Mouse (Mus musculus) heart, embryonic 12.5 days (tissue): ENCODE results near the gene Tamm41. TPM values are rescaled to one million over a fixed set of nuclear protein-coding genes. Genes with fewer than 3 reads are reported as not detected.

Experiments
- ATAC-seq: fragments of 200-750 bp; cut with Nextera tagmentation; 2 replicates; pipeline ENCODE4 v1.8.0; 2017; ENCODE audit warnings: moderate TSS enrichment, moderate library complexity; ENCODE audit not compliant: insufficient number of reproducible peaks, low FRiP score
- H3K27ac ChIP-seq: fragments of 300-500 bp; sonication (generic); 2 replicates; pipeline ENCODE4 v1.5.1; 2016; ENCODE audit warnings: mild to moderate bottlenecking, moderate library complexity; ENCODE audit not compliant: poor library complexity, severe bottlenecking
- H3K27me3 ChIP-seq: fragments of 300-500 bp; sonication (generic); replicated peaks from 2 replicates; pipeline ENCODE4 v1.6.1; 2016; ENCODE audit warnings: mild to moderate bottlenecking, moderate library complexity
- H3K36me3 ChIP-seq: fragments of 300-500 bp; sonication (generic); 2 replicates; pipeline ENCODE4 v1.6.1; 2016; ENCODE audit warnings: mild to moderate bottlenecking, moderate library complexity
- H3K4me1 ChIP-seq: fragments of 300-500 bp; sonication (generic); replicated peaks from 2 replicates; pipeline ENCODE4 v1.6.1; 2016; ENCODE audit warnings: mild to moderate bottlenecking
- H3K4me2 ChIP-seq: fragments of 300-500 bp; sonication (generic); 2 replicates; pipeline ENCODE4 v1.6.1; 2016; ENCODE audit warnings: mild to moderate bottlenecking, moderate library complexity
- H3K4me3 ChIP-seq: fragments of 300-500 bp; sonication (generic); 2 replicates; pipeline ENCODE4 v1.5.1; 2016; ENCODE audit warnings: mild to moderate bottlenecking
- H3K9ac ChIP-seq: fragments of 300-500 bp; sonication (generic); 2 replicates; pipeline ENCODE4 v1.6.1; 2016; ENCODE audit warnings: mild to moderate bottlenecking, moderate library complexity
- H3K9me3 ChIP-seq: fragments of 300-500 bp; sonication (generic); replicated peaks from 2 replicates; pipeline ENCODE4 v1.6.1; 2016; ENCODE audit warnings: mild to moderate bottlenecking, moderate library complexity
- WGBS: fragments of 180-500 bp; shearing (Covaris S2); methylation state at CpG from one replicate; pipeline ENCODE4 v1.1.7; 2016; 5-methylcytosine and 5-hydroxymethylcytosine counted together
- polyA plus RNA-seq: library from polyadenylated mRNA; unstranded; fragments of >200 nt; fragmentation: Nextera tagmentation; extraction: Ambion mirVana; gene quantifications from 2 replicates; pipeline ENCODE4 v1.2.1, GENCODE M21; 2016

The Tamm41 gene
- polyA plus RNA-seq: 36.7 and 37.7 TPM in 2 replicates

DNA sequence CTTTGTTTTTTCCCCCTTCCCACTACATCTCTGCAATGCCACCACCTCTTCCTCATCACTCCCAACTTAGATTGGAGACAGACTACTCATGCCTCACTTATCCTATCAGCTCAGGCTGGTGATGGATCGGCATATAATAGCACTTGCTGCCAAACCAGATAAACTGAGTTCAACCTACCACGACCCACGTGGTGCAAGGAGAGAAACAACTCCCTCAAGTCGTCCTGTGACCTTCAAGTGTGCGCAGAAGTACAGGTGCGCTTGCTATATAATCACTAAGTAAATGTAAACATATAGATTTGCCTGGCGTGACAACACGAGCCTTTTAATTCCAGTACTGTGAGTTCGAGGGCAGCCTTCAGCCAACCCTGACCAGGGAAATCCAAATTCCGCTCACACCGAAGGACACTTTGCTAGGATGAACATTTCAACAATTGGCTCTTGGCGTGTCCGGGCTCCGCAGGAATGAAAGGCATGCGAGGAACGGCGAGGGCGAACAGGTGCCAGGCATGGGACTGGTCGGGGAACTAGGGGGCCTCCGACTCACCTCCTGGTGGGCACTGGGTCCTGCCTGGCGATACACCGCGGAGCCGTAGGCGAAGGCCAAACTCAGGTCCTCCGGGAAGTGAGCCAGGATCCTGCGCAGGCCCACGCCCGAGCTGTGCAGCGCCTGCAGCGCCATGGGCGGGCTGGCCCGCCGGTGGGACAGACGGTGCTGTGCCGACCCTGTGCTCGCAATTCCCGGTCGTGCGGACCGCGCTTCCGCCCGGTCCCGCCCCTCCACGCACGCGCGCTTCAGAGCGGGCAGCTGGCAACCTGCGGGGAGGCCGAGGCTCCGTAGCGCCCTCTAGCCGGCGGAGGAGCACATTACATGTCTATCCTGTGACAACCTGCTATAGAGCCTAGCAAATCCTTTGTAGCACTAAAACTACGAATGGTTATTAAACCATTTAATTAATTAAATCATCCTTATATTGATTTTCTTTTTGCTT lies at the start of gene Tamm41:
TSS of gene Tamm41 (minus strand) at position 774 of the 992 bp plus-strand sequence.
- Histone ChIP-seq H3K36me3 (peaks cover 23% of the 10 kb centered on the region), H3K9ac (peak within 1 kb of the TSS; percentile 91), H3K27ac (no peak within 1 kb of the TSS), H3K4me3 (peak within 1 kb of the TSS; percentile 90), H3K27me3 (no peaks in the 10 kb centered on the region), H3K4me2 (peak within 1 kb of the TSS; percentile 90), H3K9me3 (peaks cover 4% of the 10 kb centered on the region; the same call in 1 of the 2 replicates), H3K4me1 (peaks cover 12% of the 10 kb centered on the region)
- WGBS: 1% methylated on average over 57 of the region's 57 CpGs
- peak; percentile 88 for ATAC-seq

- WGBS: 54% methylated on average over 9 of the region's 9 CpGs
Measured at GRCm38 (mm10) chr6:115085274-115085841, 47.7 kb upstream of the Tamm41 start.

DNA sequence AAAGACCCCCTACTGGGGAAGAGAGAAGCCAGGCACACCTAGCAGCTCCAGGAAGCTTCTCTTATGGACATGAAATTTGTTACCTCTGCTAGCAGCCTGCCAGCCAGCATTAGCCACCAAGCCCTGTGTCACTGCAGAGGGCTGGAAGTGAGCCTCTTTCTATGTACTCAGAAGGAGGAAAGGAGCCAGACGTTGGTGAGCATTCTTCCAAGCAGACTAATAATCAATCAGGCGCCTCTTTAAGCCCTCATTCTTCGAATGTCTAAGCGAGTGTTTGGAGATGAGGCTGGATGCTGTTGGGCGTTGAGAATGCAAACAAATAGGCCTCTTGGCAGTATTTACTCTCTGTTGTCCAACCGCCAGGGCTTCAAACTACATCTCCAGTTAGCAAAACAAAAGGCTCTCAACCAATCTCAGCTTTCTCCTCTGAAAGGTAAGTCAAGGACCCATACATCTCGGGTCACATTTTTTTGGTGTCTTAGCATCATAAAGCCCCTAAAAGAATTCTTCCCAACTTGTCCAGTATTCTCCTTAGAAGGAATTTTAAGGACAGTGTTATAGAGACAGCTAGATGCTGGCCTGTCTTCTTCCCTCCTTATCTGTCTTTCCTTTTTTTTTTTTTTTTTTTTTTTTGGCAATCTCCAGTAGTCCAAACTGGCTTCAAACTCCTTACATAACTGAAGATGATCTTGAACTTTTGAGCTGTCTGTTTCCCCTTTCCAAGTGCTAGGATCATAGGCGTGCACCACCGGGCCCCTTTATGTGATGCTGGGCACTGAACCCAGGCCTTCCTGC lies 39.3 kb upstream of the Tamm41 start:
- H3K9ac ChIP-seq: no peak overlapping the region

More at GRCm38 (mm10) chr6:115085274-115085841, 47.7 kb upstream of the Tamm41 start:
- no peak overlapping the region for H3K4me3 ChIP-seq
- H3K36me3 ChIP-seq: no peaks in the 10 kb centered on the region
- no peak overlapping the region for H3K4me2 ChIP-seq
- no peak for ATAC-seq
- no peaks in the 10 kb centered on the region for H3K9me3 ChIP-seq
- no peaks in the 10 kb centered on the region for H3K4me1 ChIP-seq
- no peak overlapping the region for H3K9ac ChIP-seq
- H3K27ac ChIP-seq: no peak overlapping the region
- H3K27me3 ChIP-seq: 0 out of 2 replicates have a peak, but pooled peaks cover 12% of the 10 kb centered on the region

GRCm38 (mm10) chr6:115072024-115072423 lies 34.3 kb upstream of the Tamm41 start:
- H3K9me3 ChIP-seq: no peaks in the 10 kb centered on the region
- no peak overlapping the region for H3K9ac ChIP-seq
- no peak overlapping the region for H3K27ac ChIP-seq
- H3K4me3 ChIP-seq: no peak overlapping the region
- no peaks in the 10 kb centered on the region for H3K36me3 ChIP-seq
- ATAC-seq: no peak
- no peak overlapping the region for H3K4me2 ChIP-seq
- H3K4me1 ChIP-seq: no peaks in the 10 kb centered on the region
- 64% methylated on average over 2 of the region's 2 CpGs for WGBS
- no peaks in the 10 kb centered on the region for H3K27me3 ChIP-seq

More for the DNA sequence above, 39.3 kb upstream of the Tamm41 start:
- no peak overlapping the region for H3K4me2 ChIP-seq
- no peaks in the 10 kb centered on the region for H3K9me3 ChIP-seq
- no peak overlapping the region for H3K27ac ChIP-seq
- H3K4me3 ChIP-seq: no peak overlapping the region
- H3K4me1 ChIP-seq: no peaks in the 10 kb centered on the region
- H3K27me3 ChIP-seq: no peaks in the 10 kb centered on the region
- no peaks in the 10 kb centered on the region for H3K36me3 ChIP-seq
- ATAC-seq: no peak
- WGBS: 42% methylated on average over 9 of the region's 9 CpGs

DNA sequence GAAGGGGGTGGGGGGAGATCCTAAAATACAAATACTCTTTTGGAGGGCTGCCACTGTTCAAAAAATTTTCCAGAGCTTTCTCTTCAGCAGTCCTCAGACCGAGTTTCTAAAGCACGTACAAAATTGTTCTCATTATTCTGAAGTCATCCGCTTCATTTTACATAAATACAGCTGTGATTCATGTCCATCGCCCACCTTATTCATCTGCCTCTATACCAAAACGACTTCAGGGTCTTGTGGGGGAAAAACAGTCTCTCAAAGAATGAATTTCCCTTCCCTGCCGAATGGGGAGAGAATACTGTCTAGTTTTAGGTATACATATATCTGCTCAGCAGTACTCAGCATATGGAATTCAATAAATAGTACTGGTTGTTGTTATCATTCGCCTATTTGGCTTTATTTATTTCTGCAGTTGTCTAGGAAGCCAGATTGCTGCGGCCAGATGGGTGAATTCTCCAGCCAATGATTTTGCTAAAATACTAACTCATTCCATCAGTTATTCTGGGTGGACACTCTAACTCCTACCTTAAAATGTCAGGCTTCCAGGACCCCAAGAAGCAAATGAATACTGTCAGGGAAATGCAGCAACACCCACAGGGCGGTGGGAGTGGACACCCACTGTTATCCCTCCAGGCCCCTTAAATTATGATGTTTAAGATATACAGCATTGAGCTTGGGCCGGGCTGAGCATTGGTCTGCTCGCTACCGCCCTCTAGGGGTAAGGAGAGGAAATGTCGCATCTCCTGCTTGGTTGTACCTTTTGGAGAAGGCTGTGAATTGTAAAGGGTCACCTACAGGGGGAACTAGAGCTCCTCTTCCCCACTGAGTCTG lies 27.9 kb upstream of the Tamm41 start:
- Histone ChIP-seq H3K27me3 (peaks cover 5% of the 10 kb centered on the region), H3K9me3 (no peaks in the 10 kb centered on the region), H3K4me2 (no peak overlapping the region), H3K36me3 (no peaks in the 10 kb centered on the region), H3K4me3 (no peak overlapping the region), H3K4me1 (no peaks in the 10 kb centered on the region), H3K9ac (no peak overlapping the region), H3K27ac (no peak overlapping the region)
- WGBS: 43% methylated on average over 13 of the region's 13 CpGs
- ATAC-seq: no peak

DNA sequence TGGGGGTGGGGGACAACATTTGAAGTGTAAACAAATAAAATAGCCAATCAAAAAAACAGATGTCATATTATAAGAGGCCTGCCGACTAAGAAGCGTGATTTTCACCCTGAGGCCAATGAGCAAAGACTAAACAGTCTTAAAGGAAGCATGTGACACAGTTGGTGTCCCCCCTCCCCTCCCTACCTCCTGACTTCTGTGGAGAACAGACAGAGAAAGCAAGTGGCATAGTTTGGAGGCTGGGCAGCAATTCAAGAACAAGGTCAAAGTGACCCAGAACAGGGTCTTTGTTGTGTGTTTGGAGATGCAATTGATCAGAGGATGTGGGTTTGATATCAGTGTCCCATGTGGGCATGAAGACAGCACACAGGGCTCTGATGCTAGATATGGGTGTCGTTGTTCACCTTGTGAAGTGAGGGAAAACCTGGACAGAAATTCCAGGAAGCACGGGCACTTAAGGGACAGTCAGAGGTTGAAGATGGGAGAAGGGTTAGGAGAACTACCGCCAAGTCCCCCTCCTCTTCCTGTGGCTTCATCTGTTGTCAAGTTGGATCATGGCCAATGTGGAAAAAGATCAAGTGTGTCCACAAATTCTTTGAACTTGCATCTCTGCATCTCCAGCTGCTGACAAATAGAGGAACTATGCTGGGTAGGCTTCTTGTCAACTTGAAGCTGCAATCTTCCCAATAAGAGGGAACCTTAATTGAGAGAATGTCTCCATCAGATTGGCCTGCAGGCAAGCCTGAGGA lies 25.1 kb upstream of the Tamm41 start:
- Histone ChIP-seq H3K9me3 (no peaks in the 10 kb centered on the region), H3K4me2 (no peak overlapping the region), H3K4me1 (0 out of 2 replicates have a peak, but pooled peaks cover 2% of the 10 kb centered on the region), H3K9ac (no peak overlapping the region), H3K27ac (no peak overlapping the region), H3K27me3 (peaks cover 5% of the 10 kb centered on the region), H3K4me3 (no peak overlapping the region), H3K36me3 (no peaks in the 10 kb centered on the region)
- 72% methylated on average over 5 of the region's 5 CpGs for WGBS
- ATAC-seq: no peak

GRCm38 (mm10) chr6:115059227-115059626 lies 21.6 kb upstream of the Tamm41 start:
- 38% methylated on average over 5 of the region's 5 CpGs for WGBS
- H3K4me3 ChIP-seq: no peak overlapping the region
- ATAC-seq: no peak
- no peak overlapping the region for H3K27ac ChIP-seq
- H3K4me2 ChIP-seq: no peak overlapping the region
- no peaks in the 10 kb centered on the region for H3K9me3 ChIP-seq
- H3K36me3 ChIP-seq: no peaks in the 10 kb centered on the region
- 0 out of 2 replicates have a peak, but pooled peaks cover 5% of the 10 kb centered on the region for H3K4me1 ChIP-seq
- H3K27me3 ChIP-seq: peaks cover 4% of the 10 kb centered on the region
- no peak overlapping the region for H3K9ac ChIP-seq

- ATAC-seq: no peak
- Histone ChIP-seq H3K27me3 (peaks cover 3% of the 10 kb centered on the region), H3K4me3 (no peak overlapping the region), H3K9ac (no peak overlapping the region), H3K9me3 (no peaks in the 10 kb centered on the region), H3K4me2 (no peak overlapping the region), H3K36me3 (no peaks in the 10 kb centered on the region), H3K4me1 (0 out of 2 replicates have a peak, but pooled peaks cover 5% of the 10 kb centered on the region), H3K27ac (no peak overlapping the region)
- 17% methylated on average over 2 of the region's 2 CpGs for WGBS
Measured at GRCm38 (mm10) chr6:115056699-115057098, 19.0 kb upstream of the Tamm41 start.

DNA sequence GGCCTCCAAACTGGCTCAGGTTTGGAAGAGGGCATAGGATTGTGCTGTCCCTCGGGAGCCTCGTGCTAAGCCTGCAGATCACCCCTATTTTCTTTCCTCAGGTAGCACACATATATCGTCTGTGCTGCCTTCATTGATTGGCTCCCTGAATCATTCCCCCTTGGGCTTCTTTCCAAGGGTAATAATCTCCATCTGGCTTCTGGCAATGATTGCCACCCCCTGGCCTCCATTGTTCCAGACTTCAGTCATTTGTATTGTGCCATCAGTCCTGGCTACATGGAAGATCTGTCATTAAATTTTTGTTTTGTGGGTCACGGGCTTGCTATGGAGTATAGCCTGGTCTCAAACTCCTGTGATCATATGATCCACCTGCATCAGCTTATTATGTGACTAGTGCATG lies 17.8 kb upstream of the Tamm41 start:
- H3K27ac ChIP-seq: no peak overlapping the region
- H3K27me3 ChIP-seq: peaks cover 11% of the 10 kb centered on the region
- no peak overlapping the region for H3K9ac ChIP-seq
- ATAC-seq: no peak
- H3K36me3 ChIP-seq: no peaks in the 10 kb centered on the region
- no peak overlapping the region for H3K4me3 ChIP-seq
- WGBS: 84% methylated on average over 4 of the region's 4 CpGs
- H3K4me2 ChIP-seq: no peak overlapping the region
- H3K9me3 ChIP-seq: no peaks in the 10 kb centered on the region
- 0 out of 2 replicates have a peak, but pooled peaks cover 5% of the 10 kb centered on the region for H3K4me1 ChIP-seq
